Mouse (Mus musculus) spleen, adult 10 weeks (tissue): Measurements from ENCODE around the gene Cdc34. TPM values are rescaled to one million over a fixed set of nuclear protein-coding genes. Genes with fewer than 3 reads are reported as not detected.

Source experiments
- polyA plus RNA-seq: library from polyadenylated mRNA; stranded (reverse); fragments of 350-450 nt; fragmentation: Illumina TruSeq; extraction: RNeasy Lipid Tissue Mini Kit (QIAGEN cat#74804); gene quantifications from one replicate; pipeline ENCODE4 v1.2.3, GENCODE M21; 2015; ENCODE audit warnings: low replicate concordance; ENCODE audit not compliant: insufficient read depth

Cdc34 gene
- 43.0 TPM for polyA plus RNA-seq

DNA sequence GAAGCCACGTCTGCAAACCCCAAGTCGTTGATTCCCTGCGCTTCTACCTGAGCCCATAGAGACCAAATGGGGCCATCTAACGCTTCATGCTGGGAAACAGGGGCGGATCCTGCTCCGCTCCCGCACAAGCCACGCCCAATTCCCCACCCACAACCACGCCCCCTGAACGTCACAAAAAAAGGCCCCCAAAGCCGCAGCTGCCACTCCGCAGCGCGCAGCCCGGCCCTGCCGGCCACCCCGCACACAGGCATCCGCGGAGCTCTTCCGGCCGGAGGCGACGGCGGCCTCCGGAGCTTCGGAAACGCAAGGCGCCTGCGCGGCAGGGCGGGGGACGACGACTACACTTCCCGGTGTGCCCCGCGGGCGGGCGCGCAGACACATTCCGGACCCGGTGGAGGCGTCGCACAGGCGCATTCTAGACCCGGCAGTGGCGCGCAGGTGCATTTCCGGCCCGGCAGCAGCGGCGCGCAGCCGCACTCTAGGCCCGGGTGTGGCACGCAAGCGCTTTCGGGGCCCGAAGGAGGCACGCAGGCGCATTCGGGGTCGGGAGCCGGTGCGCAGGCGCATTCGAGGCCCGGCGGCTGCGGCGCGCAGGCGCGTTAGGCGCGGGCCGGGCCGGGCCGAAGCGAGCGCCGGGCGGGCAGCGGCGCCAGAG lies at the start of gene Cdc34:
Gene Cdc34 (plus strand): TSS at position 605 of the 655 bp plus-strand sequence.

DNA sequence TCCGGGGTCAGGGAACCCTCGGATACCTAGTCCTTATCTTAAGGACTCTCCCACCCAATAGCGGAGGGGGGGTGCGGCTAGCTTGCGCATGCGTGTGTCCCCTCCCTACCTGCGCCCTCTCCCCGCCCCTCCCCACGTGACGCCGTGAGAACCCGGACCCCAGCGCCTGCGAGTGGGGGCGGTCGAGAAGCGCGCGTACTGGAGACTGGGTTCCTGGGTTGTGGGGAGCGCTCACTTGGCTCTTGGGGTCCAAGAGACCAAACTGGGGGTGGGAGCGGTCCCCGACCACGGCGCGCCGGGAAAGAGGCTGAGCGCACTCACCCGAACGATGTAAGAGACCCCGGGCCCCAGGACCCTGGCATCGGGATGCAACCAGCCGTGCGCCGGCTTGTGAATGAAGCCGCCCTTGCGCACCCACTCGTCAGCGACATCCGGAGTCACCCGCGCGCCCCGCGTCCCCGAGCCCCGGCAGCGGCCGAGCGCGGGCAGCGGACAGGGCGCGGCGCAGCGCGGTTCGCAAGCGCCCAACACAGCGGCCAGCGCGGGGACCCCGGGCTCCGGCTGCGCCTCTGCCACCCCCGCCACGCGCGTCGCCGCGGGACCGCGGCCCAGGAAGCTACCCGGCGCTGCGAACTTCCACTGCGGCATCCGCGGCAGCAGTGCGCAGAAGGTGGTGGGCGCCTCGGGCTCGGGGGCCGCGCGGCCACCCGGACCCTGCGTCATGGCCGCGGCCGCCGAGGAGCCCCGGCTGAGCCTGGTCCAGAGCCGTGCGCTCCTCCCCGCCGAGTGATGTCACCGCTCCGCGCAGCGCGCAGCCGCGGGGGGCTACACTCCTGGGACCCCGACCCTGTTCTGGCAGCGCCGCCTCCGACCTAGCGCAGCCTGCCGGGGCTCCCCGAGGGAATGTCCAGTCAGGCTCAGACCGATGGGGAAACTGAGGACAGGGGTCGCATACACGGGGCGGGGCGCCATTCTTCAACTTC lies 44.6 kb upstream of the Cdc34 start, which contains the start of gene Shc2:
Gene Shc2 (minus strand): TSS at position 791 of the 983 bp plus-strand sequence.

DNA sequence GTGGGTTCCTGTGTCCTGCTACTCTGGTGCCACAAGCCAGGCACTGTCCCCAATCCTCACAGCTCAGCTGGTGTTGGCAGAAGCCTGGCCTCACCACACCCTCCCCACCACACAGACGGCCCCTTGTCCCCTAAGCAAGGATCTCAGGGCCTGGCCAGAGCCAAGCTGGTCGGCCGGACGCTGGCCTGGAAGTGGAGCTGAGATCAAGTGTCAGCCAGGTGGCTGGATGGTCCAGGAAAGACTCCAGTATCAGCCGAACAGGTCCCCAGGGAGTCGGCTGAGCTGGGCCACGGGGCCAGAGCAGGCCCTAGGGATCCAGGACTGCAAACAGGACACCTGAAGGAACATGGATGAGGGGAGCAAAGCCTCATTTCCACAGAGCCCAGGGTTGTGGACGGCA lies 36.3 kb upstream of the Cdc34 start, which contains the start of gene Odf3l2:
Gene Odf3l2 (minus strand): TSS at position 28 of the 400 bp plus-strand sequence.

GRCm38 (mm10) chr10:79664131-79664665 lies 17.8 kb upstream of the Cdc34 start, which contains the start of gene Madcam1:
Gene Madcam1, plus strand, starts transcription at chr10:79664559.

GRCm38 (mm10) chr10:79668771-79669575 lies 13.0 kb upstream of the Cdc34 start, which contains the start of gene Tpgs1:
Gene Tpgs1, plus strand, starts transcription at chr10:79669369.

GRCm38 (mm10) chr10:79688720-79689119 lies 6.7 kb downstream of the Cdc34 start, which contains the start of gene Gzmm:
Gene Gzmm, plus strand, starts transcription at chr10:79689020.

DNA sequence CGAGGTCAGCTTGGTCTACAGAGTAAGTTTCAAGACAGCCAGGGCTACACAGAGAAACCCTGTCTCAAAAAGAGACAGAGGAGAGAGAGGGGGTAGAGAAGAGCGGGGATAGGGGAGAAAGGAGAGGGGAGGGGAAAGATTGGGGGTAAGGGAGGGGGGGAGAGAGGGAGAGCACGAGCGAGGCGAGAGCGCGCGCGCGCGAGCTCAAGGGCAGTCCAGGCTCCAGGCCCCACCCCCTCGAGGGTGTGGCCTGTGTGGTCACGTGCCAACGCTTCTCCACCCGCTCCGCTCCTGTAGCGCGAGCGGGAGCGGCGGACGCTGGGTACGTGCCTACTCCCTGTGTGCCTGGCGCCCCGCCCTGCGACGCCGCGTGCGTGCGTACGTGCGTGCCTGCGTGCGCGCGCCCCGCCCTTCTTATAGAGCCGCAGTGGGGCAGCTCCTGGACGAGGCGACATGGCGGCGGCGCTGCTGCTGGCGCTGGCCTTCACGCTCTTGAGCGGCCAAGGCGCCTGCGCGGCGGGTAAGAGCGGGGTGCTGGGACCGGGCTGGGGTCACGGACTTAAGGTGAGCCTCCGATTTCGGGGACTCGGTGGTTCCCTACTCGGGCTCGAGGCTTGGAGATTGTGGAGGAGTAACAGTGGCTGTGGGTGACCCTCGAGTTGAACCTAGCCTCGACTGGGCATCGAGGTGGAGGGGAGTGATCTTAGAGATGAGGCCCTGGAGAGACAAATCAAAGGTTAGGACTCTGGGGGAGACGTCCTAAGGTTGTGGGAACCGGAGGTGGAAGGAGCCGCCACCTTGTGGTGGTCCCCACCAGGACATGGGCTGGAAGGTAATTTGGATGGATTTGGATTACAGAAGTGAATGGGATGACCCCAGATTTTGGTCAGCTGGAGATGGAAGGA lies 22.3 kb downstream of the Cdc34 start, which contains the start of gene Bsg:
Gene Bsg (plus strand): TSS at position 427 of the 905 bp plus-strand sequence.

GRCm38 (mm10) chr10:79716254-79716987 lies 34.4 kb downstream of the Cdc34 start, which contains the start of gene Hcn2:
Gene Hcn2, plus strand, starts transcription at chr10:79716634.

Other genes starting within 250 kb of the Cdc34 start
- gene Vmn2r83, start 213.5 kb upstream of the Cdc34 start, polyA plus RNA-seq = not detected
- 3.2 TPM for gene Plpp2, start 148.4 kb upstream of the Cdc34 start, polyA plus RNA-seq
- 11.8 TPM for gene Mier2, start 127.0 kb upstream of the Cdc34 start, polyA plus RNA-seq
- not detected for gene Theg, start 94.9 kb upstream of the Cdc34 start, polyA plus RNA-seq
- not detected for gene C2cd4c, start 68.2 kb upstream of the Cdc34 start, polyA plus RNA-seq
- 0.62 TPM for gene Shc2, start 44.3 kb upstream of the Cdc34 start, polyA plus RNA-seq
- gene Odf3l2, start 36.5 kb upstream of the Cdc34 start, polyA plus RNA-seq = not detected
- gene Madcam1, start 17.6 kb upstream of the Cdc34 start, polyA plus RNA-seq = 8.2 TPM
- 6.4 TPM for gene Tpgs1, start 12.8 kb upstream of the Cdc34 start, polyA plus RNA-seq
- 1.5 TPM for gene Gzmm, start 6.8 kb downstream of the Cdc34 start, polyA plus RNA-seq
- gene Bsg, start 22.3 kb downstream of the Cdc34 start, polyA plus RNA-seq = 159 TPM
- gene Hcn2, start 34.4 kb downstream of the Cdc34 start, polyA plus RNA-seq = not detected
- gene Polrmt, start 64.4 kb downstream of the Cdc34 start, polyA plus RNA-seq = 16.0 TPM
- gene Fgf22, start 72.9 kb downstream of the Cdc34 start, polyA plus RNA-seq = not detected
- gene Rnf126, start 84.8 kb downstream of the Cdc34 start, polyA plus RNA-seq = 5.5 TPM
- 1.2 TPM for gene Fstl3, start 95.1 kb downstream of the Cdc34 start, polyA plus RNA-seq
- 0.25 TPM for gene Prss57, start 108.8 kb downstream of the Cdc34 start, polyA plus RNA-seq
- gene Palm, start 111.4 kb downstream of the Cdc34 start, polyA plus RNA-seq = 3.1 TPM
- not detected for gene Misp, start 138.8 kb downstream of the Cdc34 start, polyA plus RNA-seq
- 156 TPM for gene Ptbp1, start 172.2 kb downstream of the Cdc34 start, polyA plus RNA-seq
- not detected for gene Prtn3, start 192.3 kb downstream of the Cdc34 start, polyA plus RNA-seq
- 0.47 TPM for gene Plppr3, start 192.4 kb downstream of the Cdc34 start, polyA plus RNA-seq
- 0.35 TPM for gene Elane, start 204.1 kb downstream of the Cdc34 start, polyA plus RNA-seq
- 1.0 TPM for gene Cfd, start 208.7 kb downstream of the Cdc34 start, polyA plus RNA-seq
- gene Med16, start 226.7 kb downstream of the Cdc34 start, polyA plus RNA-seq = 3.4 TPM
- gene Gm26602, start 228.7 kb downstream of the Cdc34 start, polyA plus RNA-seq = not detected
- gene Kiss1r, start 234.8 kb downstream of the Cdc34 start, polyA plus RNA-seq = 0.33 TPM
- gene R3hdm4, start 239.0 kb downstream of the Cdc34 start, polyA plus RNA-seq = 52.3 TPM
- 8.9 TPM for gene Arid3a, start 244.8 kb downstream of the Cdc34 start, polyA plus RNA-seq